Mouse (Mus musculus) G1E (cell line): ENCODE results near the gene Bak1.

Experiments used
- CTCF ChIP-seq: IDR thresholded peaks from 2 replicates; pipeline ENCODE4 v1.5.1; 2012; ENCODE audit warnings: low read depth, low read length, inconsistent platforms, mixed read lengths
- GATA1 ChIP-seq: IDR thresholded peaks from 2 replicates; pipeline ENCODE4 v1.6.1; 2012; ENCODE audit warnings: borderline replicate concordance, low read length, inconsistent platforms, mixed read lengths
- POLR2AphosphoS5 ChIP-seq: IDR thresholded peaks from 2 replicates; pipeline ENCODE4 v1.6.1; 2012; ENCODE audit warnings: low read depth, low read length, inconsistent platforms; ENCODE audit not compliant: insufficient replicate concordance
- TAL1 ChIP-seq: conservative IDR thresholded peaks from 2 replicates; pipeline ENCODE4 v1.6.1; 2012; ENCODE audit warnings: low read depth, low read length, inconsistent platforms, mixed read lengths

DNA sequence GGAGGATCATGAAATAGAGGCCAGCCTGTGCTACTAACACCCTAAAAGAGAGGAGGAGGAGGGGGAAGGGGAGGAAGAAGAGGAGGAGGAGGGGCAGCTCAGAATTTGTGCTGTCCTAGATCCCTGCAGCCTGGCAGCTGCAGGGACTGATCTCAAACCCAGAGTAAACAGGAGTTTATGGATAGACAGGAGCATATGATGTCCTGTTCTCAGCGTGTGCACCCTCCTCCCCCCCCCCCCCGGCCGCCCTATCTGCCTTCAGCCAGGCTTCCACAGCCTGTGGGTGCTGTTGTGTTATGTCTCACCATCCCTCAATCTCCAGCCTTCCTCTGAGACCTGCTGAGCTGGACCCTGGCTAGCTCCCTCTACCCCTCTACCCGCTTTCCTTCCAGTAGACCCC, at the start of gene Bak1:
- TF ChIP-seq TAL1 = no peak
- no peak for TF ChIP-seq GATA1
- TF ChIP-seq CTCF = no peak
- TF ChIP-seq POLR2AphosphoS5 = no peak
